Mouse (Mus musculus): ENCODE measurements around the gene Tmem248. TPM values are rescaled to one million over a fixed set of nuclear protein-coding genes. Genes with fewer than 3 reads are reported as not detected.
A peak's percentile ranks its signal among the peaks of the same experiment; 100 is the strongest.

Tmem248 gene
- total RNA-seq, 2 experiments from 2014 or later = 32.5 to 32.6 TPM

DNA sequence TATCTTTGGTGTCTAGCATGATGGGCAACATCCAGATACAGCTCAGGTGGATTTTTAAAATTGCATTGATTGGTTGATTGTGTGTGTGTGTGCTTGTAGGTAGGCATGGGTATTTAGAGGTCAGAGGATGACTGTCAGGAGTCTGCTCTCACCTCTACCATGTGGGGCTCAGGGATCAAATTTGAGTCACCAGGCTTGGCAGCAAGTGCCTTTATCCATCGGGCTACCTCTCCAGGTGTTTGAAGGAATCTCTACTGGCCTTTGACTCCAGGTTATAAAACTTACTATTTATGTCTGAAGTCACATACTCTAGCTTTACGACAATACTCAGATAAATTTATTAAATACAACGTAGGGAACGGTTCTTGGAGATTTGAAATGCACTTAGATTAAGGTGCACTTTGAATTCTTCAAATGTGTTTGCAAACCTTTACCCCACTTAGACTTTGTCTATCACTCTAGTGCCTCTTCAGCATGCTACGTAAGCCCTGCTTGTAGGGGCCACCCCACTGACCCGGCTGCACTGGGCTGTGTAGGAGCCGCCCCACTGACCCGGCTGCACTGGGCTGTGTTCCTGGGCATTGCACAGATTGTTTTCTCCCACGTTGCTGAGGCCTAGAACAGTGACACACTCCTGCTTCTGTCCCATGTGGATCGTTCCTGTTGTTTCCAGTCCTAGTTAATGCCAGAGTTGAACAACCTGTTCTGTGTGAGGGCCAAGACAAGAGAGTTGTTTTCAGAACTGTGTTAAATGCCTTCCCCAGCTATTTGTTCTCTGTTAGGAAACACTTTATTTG is 16.4 kb upstream of the Tmem248 start:
- no peak for DNase-seq (ENCODE audit: low spot score in 2 of 2)

DNA sequence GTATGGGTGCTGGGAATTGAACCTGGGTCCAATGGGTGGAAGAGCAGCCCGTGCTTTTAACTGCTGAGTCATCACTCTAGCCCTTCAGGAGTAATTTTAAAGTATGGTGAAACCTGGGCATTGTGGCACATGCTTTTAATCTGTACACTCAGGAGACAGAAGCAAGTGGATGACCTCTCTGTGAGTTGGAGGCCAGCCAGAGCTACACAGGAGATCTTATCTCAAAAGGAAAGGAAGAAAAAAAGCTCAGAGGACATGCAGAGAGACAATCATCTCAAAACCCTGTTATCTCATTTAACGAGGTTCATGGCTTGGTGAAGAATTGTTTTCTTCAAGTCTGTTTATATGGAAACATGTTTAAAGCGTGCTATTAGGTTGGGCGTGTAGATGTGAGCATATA is 12.9 kb upstream of the Tmem248 start:
- DNase-seq (ENCODE audit: low spot score in 2 of 2) = no peak

DNA sequence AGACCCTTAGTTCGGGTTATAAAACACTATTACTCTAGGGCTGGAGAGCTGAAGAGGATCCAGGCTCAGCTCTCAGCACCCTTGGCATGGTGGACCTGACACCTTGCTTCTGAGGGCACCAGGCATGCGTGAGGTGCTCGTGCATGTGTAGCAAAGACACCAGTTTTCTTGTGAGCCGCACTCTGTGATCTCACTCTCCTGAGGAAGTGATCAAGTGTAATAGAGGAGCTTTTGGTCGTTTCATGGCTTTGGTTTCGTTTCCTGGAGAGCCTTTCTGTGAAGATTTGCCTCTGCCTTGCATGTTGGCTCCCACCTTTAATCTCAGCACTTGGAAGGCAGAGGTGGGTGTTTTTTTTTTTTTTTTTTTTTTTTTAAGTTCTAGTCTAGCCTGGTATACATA is 12.3 kb upstream of the Tmem248 start:
- DNase-seq (ENCODE audit: low spot score in 2 of 2) = no peak

DNA sequence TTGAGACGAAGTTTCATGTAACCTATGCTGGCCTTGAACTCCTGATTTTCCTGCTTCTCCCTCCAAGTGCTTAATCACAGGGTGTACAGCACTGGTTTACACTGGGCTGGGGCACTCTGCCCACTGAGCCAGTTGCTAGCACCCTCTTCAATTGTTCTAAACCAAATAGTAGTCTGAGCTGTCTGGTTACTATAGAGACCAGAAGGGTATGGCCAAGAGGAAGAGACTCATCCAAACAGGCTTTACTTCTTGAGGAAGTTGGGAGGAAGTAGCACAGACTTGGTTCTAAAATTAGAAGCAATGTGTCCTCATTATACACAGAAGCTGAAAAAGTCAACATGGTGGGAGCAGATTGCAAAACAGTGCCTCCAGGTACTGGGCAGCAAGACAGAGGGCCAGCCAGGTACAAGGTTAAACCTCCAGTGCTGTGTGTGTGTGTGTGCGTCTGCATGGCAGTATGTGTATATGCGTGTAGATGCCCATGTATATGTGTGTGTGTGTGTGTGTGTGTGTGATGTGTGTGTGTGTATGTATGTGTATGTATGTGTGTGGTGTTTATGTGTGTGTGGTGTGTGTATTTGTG is 11.3 kb upstream of the Tmem248 start:
- no peak for DNase-seq (ENCODE audit: low spot score in 2 of 2)

DNA sequence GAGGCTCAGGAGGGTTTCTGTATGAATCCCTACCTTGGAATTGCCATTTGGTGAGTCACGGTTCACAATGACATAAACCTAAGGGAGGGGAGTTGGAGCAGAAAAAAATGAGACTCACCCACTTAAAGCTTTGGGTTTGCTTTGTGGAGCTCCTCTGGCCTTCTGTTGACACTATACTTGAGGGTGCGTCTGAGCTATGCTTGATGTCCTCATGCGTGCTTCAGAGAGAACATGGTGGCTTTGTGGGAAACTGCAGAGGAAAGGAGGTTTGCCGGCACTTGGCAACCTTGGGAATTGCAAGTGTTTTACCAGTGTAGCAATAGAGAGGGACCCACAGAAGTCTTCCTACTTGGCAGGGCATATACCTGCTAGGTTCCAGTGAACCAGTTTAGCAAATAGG is 9.6 kb upstream of the Tmem248 start:
- no peak for DNase-seq (ENCODE audit: low spot score in 2 of 2)

DNA sequence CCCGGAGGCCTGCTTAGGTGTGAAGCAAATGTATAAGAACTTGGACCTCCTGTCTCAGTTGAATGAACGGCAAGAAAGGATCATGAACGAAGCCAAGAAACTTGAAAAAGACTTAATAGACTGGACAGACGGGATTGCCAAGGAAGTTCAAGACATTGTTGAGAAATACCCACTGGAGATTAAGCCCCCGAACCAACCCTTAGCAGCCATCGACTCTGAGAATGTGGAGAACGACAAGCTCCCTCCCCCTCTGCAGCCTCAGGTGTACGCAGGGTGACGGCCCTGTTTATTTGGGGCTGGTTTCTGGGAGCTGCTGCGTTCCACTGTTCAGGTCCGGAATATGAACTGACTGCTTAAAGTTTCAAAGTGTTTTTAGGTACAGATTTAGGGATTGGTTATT is 3.9 kb upstream of the Tmem248 start:
- no peak for DNase-seq (ENCODE audit: low spot score in 2 of 2)

DNA sequence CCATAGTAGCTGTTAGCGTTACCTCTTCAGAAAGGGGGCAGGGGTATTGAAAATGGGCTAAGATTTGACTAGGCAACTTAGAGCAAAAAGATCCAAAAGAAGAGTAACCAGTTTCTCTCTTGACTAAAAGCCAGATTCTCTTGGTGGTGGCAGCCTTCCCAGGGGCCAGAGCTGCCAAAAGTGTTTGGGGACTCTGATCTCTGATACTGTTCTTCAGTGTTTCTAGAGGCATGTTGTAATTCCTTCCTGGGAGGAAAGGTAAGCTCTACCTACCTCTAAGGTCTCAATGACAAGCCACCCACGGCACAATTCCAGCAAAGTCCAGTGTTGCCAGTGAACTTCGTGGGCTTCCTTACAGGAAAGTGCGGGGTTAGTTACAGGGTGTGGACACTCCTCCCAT is 525 bp downstream of the Tmem248 start:
- no peak for DNase-seq (ENCODE audit: low spot score in 2 of 2)

DNA sequence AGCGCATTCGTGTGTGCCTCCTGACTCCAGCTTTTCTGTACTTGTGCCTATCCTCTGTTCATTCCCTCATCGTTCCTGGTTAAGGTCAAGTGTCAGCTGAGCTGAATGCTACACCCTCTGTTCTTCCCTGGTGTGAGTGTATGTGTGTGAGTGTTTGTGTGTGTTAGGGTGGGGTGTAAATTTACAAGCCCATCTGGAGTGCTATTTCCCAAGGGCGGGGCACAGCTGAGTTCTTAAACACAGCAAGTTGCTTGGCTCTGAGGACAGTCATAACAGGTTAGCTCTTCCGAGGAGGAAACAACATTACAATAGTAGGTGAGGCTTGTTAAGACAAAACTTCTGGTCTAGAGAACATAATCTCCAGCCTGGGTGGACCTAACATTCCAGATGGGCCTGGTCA is 1.5 kb downstream of the Tmem248 start:
- DNase-seq (ENCODE audit: low spot score in 2 of 2) = no peak

DNA sequence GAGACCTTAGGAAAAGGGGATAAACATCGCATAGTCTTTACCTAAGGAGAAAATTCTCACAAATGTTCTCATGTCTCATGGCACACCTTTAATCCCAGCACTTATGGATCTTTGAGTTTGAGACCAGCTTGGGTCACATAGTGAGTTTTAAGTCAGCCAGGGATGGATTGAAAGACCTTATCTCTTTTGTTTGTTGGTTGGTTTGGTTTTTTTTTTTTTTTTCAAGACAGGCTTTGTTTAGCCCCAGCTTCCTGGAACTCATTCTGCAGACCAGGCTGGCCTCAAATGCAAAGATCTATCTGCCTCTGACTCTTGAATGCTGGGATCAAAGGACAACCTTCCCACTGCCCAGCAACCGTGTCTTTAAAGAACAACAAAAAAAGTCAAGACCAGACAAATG is 4.4 kb downstream of the Tmem248 start:
- DNase-seq (ENCODE audit: low spot score in 2 of 2) = no peak

DNA sequence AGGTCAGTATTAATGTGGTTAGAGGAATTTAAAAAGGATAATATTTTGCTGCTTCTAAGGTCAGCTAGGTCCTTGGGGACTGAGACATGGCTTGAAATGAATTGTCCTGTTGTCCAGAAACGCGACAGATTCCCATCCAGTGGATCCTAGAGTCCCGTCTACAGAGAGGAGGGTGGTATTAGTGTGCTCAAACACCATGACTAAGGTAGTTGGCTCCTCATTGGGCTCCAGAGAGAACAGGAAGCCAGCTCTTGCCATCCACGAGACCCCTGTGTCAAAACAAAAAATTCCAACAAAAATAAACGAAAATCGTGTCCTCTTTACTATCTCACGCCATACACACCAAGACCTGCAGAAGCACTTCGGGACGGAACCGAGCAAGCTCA is 4.9 kb downstream of the Tmem248 start:
- no peak for DNase-seq (ENCODE audit: low spot score in 2 of 2)

DNA sequence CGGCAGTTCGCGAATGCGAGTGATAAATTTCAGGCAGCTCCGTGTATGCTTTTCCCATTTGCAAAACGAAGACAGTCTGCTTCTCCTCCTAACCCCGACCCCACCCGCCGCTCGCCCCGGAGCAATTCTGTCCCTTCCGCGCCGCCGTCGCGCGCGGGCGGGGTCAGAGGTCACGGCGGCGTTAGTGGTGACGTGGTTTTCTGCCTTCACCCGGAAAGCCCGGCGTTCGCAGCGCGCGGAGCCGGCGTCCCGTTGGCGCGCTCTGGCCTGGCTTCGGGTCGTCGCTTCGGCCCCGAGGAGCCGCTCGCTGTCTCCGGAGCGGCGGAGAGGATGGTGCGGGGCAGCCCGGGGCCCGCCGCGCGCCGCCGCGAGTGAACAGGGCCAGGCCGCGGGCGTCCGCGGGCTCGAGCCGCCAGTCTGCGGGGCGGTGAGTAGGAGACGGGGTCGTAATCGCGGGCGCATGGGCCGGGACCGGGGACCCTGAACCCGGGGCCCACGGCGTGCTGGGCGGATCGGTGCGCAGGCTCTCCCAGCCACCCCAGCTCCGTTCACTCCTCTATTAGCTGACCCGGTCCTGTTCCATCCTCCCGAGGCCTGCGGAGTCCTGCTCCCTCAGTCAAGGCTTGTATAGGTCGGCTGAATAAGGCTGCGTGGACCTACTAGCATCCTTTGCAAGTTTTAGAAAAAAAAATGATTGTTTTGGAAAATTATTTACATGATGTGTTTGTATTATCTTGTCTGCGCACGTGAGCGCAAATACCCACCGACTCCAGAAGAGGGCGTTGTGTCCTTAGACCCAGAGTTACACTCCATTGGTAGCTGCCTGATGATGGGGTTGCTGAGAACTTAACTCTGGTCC is 5.5 kb downstream of the Tmem248 start:
- peak; percentile 94 to 95 for DNase-seq (ENCODE audit: low spot score in 2 of 2)

DNA sequence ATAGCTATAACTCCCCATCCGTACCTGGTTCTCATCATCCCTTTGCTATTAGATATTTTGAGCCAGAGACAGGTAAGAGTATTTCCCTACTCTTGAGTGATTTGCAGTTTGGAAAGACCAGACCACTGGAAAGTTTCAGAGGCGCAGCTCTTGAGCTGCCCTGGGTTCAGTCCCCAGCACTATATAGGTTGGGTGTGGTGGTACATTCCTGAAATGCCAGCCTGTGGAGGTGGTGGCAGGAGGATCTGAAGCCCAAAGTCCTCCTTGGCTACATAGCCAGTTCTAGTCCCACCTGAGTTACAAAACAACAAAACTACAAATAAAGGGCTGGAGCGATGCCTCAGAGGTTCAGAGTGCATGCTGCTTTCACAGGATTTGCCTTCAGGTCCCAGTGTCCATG is 9.9 kb downstream of the Tmem248 start:
- no peak for DNase-seq (ENCODE audit: low spot score in 2 of 2)

DNA sequence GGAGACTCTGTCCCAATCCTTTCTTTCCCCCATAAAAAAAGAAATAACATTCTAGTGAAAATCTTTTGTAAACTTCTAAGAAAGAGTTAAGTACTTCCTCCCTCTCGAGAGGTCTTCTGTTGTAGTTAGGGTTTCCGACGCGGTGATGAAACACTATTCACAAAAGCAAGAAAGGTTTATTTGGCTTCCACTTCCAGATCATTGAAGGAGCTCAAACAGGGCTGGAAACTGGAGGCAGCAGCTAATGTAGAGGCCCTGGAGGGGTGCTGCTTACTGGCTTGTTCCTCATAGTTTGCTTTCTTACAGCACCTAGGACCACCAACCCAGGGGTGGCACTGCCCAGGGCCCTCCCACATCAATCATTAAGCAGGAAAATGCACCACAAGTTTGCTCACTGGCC is 11.2 kb downstream of the Tmem248 start:
- no peak for DNase-seq (ENCODE audit: low spot score in 2 of 2)

DNA sequence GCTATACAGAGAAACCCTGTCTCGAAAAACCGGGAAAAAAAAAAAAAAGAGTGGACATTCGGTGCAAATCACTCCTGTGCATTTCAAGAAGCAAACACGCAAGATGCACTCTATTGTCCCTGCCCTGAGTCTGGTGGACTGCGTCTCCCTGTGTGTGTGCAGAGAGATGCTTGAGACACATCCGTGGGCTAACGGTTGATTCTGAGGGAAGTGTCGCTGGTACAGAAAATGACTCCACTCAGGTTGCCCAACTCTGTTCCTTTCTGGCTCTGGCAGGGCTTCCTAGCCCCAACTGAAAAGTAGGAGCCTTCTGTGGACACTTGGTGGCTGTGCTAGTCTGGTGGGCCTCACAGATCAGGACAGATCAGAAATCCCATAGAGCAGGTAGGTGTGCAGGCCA is 19.4 kb downstream of the Tmem248 start:
- DNase-seq (ENCODE audit: low spot score in 2 of 2) = no peak

DNA sequence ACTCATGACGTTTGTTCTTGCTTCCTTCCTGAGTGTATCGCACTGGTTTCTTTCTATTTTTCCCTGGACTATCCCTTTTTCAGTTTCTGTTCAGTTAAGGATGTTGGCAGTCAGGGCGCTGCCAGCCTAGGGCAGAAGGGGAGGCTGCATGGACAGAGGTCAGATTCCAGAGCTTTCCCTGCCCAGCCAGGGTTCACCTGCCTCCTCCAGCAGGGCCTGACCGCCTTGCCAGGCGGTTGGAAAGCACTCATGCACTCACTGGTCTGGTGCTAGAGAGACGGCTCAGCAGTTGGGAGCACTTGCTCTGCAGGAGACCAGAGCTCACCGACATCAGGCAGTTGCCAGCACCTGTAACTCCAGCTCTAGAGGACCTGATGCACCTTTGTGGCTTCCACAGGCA is 22.4 kb downstream of the Tmem248 start:
- DNase-seq (ENCODE audit: low spot score in 2 of 2) = no peak

DNA sequence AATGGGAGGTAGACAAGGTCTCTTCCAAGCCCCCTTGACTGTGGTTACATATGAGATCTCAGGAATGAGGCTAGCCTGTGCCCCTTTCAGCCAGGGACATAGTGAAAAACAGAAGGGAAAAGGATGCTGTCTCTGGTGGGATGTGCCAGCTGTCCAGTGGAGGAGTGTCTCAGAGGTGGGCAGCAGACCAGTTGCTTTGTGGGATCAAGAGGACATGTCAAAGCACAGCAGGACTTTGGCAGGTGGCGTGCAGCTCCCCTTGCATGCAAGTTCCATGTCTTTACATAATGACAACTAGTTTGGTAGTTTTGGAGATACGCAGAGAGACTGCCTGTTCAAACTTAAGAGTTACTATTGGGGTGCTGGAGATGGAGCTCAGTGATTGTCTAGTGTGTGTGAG is 23.0 kb downstream of the Tmem248 start:
- DNase-seq (ENCODE audit: low spot score in 2 of 2) = no peak

DNA sequence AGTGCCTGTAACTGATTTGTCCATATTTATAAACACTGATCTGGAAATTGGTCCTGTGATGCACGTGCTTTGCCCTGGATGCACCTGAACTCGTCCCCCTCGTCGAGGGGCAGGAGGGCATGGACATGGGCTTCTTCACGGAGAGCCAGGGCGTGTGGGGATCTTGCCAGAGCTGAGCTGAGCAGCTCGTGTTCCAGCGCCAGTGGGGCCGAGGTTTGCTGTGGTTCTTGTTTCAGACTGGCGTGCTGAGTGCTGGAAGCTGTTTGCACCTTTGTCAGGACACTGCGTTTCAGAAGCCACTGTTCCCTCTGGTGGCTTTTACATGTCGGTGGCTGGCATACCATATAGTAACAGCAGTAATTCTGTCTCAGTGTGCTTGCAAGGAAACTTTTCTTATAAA is 24.5 kb downstream of the Tmem248 start:
- DNase-seq (ENCODE audit: low spot score in 2 of 2) = no peak

DNA sequence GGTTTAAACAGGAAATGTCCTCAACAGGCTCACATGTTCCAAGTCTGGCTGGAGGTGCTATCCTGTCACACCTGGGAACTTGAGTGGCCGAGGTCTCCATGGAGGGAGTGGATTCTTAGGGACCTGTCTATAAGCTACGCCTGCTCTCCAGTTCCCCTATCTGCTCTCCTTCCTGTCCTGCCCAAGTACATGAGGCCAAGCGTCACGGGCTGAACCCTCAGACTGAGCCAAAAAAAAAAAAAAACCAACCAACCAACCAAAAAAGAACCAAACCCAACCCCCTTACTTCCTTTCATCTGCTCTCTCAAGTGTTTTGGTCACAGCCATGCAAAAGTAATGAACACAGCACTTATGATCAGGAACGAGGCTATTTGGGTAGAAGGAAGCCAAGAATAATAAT is 30.9 kb downstream of the Tmem248 start:
- DNase-seq (ENCODE audit: low spot score in 2 of 2) = no peak

DNA sequence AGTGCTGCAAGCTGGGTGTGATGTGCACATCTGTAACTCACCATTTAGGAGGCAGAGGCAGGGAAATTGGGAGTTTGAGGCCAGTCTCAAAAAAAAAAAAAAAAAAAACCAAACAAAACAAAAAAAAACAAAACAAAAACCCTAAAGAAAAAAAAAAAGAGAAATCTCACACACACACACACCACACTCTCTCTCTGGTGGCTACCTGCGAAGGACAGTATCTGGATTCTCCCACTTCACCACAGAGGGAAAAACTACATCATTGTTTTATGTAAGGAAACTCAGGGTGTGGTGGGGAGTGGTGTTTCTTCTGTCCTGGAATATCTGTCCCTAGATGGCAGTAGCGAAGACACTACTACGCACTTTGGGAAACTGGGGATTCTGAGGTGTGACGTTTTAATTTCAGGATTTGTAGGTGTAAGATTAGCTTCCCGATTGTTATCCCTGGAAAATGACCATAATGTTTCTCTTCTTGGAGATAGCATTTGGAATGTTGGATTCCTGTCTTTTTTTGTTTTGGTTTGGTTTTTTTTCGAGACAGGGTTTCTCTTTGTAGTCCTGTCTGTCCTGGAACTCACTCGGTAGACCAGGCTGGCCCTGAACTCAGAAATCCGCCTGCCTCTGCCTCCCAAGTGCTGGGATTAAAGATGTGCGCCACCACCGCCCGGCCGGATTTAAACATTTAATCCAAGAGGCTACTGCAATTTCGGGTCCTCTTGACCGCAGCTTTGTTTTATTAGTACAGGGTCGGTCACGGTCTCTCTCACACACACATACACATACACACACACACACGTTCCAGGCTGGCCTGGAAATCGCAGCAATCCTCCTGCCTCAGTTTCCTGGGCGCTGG is 37.5 kb downstream of the Tmem248 start:
- DNase-seq (ENCODE audit: low spot score in 2 of 2) = no peak

DNA sequence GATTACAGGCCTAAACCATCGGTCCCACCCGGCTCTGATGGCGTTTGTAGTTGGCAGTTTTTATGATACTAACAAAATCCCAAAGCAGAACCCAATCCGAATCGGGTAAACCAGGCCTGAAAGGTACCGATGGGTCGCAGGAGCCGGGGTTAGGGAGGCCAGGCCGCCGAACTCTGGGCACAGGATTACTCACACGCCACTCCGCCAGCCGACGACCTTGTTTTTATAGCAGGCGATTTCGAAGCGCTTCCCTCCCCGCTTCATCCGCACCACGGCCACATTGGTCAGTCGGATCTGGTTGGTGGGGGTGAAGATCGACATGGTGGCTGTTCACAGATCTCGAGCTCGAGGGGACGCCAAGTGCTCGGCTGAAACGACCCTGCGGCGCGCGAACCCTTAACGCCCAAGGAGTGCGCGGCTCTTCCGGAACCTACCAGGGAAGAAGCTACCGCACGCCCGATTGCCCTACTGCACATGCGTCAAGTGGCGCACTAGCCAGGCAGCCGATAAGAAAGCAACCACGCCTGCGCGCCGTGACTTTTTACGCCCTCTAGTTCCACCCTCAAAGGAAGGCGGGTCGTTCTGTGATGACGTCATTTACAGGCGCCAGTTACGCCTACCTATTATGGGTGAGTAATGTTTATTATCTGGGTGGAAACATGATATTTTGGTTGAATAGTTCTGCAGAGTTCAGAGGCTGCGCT is 38.3 kb downstream of the Tmem248 start, which contains the start of the genes Sbds and Tyw1:
Sbds (minus strand) TSS at position 514 of the 704 bp plus-strand sequence.
Tyw1 (plus strand) TSS at position 603 of the 704 bp plus-strand sequence.
- DNase-seq (ENCODE audit: low spot score in 2 of 2) = peak; percentile 96 to 99
